Mouse (Mus musculus) megakaryocyte, embryonic 14.5 days (primary cell): ENCODE results near the gene Ddost.

Experiments
- FLI1 ChIP-seq: IDR thresholded peaks from 2 replicates; pipeline ENCODE4 v1.6.1; 2012; ENCODE audit warnings: low read length, inconsistent platforms, mixed read lengths
- GATA1 ChIP-seq: IDR thresholded peaks from 3 replicates; pipeline ENCODE4 v1.6.1; 2012; ENCODE audit warnings: mixed read lengths, low read length, inconsistent platforms, borderline replicate concordance

DNA sequence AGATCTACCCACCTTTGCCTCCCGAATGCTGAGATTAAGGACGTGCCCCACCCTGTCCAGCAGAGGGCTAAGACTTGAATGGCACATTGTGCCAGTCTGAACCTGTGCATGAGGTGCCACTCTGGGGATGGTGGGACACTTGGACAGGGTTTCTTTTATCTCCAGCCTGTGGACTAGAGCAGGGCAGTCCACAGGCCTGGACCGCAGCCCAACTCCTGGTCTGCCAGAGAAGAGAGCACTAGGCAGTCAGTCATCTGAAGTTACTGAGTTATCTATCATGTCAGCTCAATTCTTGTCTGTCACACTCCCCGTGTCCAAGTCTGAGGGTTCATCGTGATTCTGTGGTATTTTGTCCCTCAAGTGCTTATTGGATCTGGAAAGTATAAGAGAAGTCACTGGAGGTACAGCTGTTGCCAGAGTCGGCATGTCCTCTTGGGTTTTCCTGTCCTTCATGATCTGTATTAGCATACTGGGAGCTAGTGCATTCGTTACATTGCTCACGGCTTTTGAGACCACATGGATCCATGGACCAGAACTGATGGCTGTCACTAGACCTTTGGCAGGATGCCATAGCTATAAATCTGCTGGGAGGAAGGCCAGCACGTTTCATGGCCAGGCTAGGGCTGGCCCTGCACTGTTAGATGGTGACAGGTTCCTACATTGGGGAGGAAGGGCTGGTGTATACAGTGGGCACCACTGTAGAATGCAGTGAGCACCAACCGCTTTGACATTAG, 49.1 kb downstream of the Ddost start:
- TF ChIP-seq GATA1 (no peak), FLI1 (no peak)
